In genomic region chr9:91420441-91420840, GRCm38 (mm10) we compare ENCODE assay signal across 13 mouse cellular contexts. TPM values are rescaled to one million over a fixed set of nuclear protein-coding genes. Genes with fewer than 3 reads are reported as not detected.
DNase-seq lines count a peak whose midpoint lies in the region; ATAC-seq and TF ChIP-seq lines count a peak whose summit lies in the region.
"Had no signal": no experiment of that assay in that cellular context is flagged by ENCODE, and none has a peak within 500 bp of the region (broad histone marks: within the 10 kb centered on the region; RNA-seq: fewer than 3 reads in every experiment).

No protein-coding gene starts in this region.

- H3K4me3 ChIP-seq in hindbrain, embryonic 10.5 days: peak overlapping the region; percentile 40
- H3K4me3 ChIP-seq in midbrain, embryonic 15.5 days: peak overlapping the region; percentile 17
- H3K4me3 ChIP-seq in stomach, postnatal 0 days (ENCODE audit: low read depth, low read length): no peak overlapping the region
- H3K4me3 ChIP-seq: megakaryocyte, embryonic 14.5 days had no signal

- DNase-seq in cerebellum, postnatal 14 days: peak; percentile 39 to 40
- no peak for DNase-seq in cerebellum, postnatal 36 days
- DNase-seq in brain, embryonic 14.5 days (ENCODE audit: low read depth): peak; percentile 64
- no peak for DNase-seq in hindbrain, embryonic 10.5 days (ENCODE audit: low spot score)
- DNase-seq in lung, postnatal 25 days (ENCODE audit: low spot score): no peak
- no peak for DNase-seq in urinary bladder, adult 18-20 months (ENCODE audit: low spot score in 2 of 2)
- no peak for DNase-seq in stomach, postnatal 0 days (ENCODE audit: low spot score)

- peaks cover 75% of the 10 kb centered on the region for H3K27me3 ChIP-seq in hindbrain, embryonic 10.5 days (ENCODE audit: insufficient read depth, poor library complexity, severe bottlenecking)
- H3K27me3 ChIP-seq in midbrain, embryonic 15.5 days (replicated peaks): peaks cover 55% of the 10 kb centered on the region
- 0 out of 2 replicates have a peak, but pooled peaks cover 2% of the 10 kb centered on the region for H3K27me3 ChIP-seq in stomach, postnatal 0 days (ENCODE audit: control insufficient read depth, insufficient read depth, low read length)

- peak overlapping the region; percentile 38 for H3K4me2 ChIP-seq in midbrain, embryonic 15.5 days
- H3K4me2 ChIP-seq in stomach, postnatal 0 days (replicated peaks; ENCODE audit: low read depth): no peak overlapping the region

- H3K9me3 ChIP-seq in hindbrain, embryonic 10.5 days: no peaks in the 10 kb centered on the region
- no peaks in the 10 kb centered on the region for H3K9me3 ChIP-seq in midbrain, embryonic 15.5 days
- H3K9me3 ChIP-seq in stomach, postnatal 0 days (ENCODE audit: control insufficient read depth, low read length): no peaks in the 10 kb centered on the region
- H3K9me3 ChIP-seq: megakaryocyte, embryonic 14.5 days had no signal

- TF ChIP-seq CTCF in brain, embryonic 14.5 days (IDR thresholded peaks at IDR 0.05; ENCODE audit: borderline replicate concordance, extremely low read depth, insufficient read depth, insufficient read length): no peak
- no peak for TF ChIP-seq CTCF in stomach, postnatal 0 days (IDR thresholded peaks at IDR 0.05; ENCODE audit: low read depth)

- 2% methylated on average over 18 of the region's 18 CpGs for WGBS in hindbrain, embryonic 10.5 days
- WGBS in midbrain, embryonic 15.5 days: 2% methylated on average over 18 of the region's 18 CpGs
- 2% methylated on average over 18 of the region's 18 CpGs for WGBS in stomach, postnatal 0 days

- no peak for TF ChIP-seq EP300 in stomach, postnatal 0 days (optimal IDR thresholded peaks at IDR 0.05)

- no peak for TF ChIP-seq POLR2A in brain, embryonic 14.5 days (IDR thresholded peaks at IDR 0.05; ENCODE audit: borderline replicate concordance, extremely low read depth, insufficient read depth, insufficient read length, poor library complexity, severe bottlenecking)

- ATAC-seq in midbrain, embryonic 15.5 days (replicated peaks): no peak
- ATAC-seq in stomach, postnatal 0 days (ENCODE audit: low FRiP score, low TSS enrichment): no peak
- ATAC-seq: intestine, embryonic 16.5 days had no signal

- no peaks in the 10 kb centered on the region for H3K36me3 ChIP-seq in hindbrain, embryonic 10.5 days
- no peaks in the 10 kb centered on the region for H3K36me3 ChIP-seq in midbrain, embryonic 15.5 days (replicated peaks)
- no peaks in the 10 kb centered on the region for H3K36me3 ChIP-seq in stomach, postnatal 0 days (ENCODE audit: control insufficient read depth, insufficient read depth, low read length)

- H3K4me1 ChIP-seq in hindbrain, embryonic 10.5 days (replicated peaks): peaks cover 21% of the 10 kb centered on the region
- H3K4me1 ChIP-seq in midbrain, embryonic 15.5 days: peaks cover 6% of the 10 kb centered on the region
- no peaks in the 10 kb centered on the region for H3K4me1 ChIP-seq in stomach, postnatal 0 days (replicated peaks; ENCODE audit: control insufficient read depth, insufficient read depth)
- H3K4me1 ChIP-seq: megakaryocyte, embryonic 14.5 days had no signal

- peak overlapping the region; percentile 29; the same call in 1 of the 2 replicates for H3K27ac ChIP-seq in hindbrain, embryonic 10.5 days
- 0 out of 2 replicates have a peak overlapping the region, but pooled peaks have one; percentile 30 for H3K27ac ChIP-seq in midbrain, embryonic 15.5 days
- H3K27ac ChIP-seq in stomach, postnatal 0 days (replicated peaks): no peak overlapping the region

- H3K9ac ChIP-seq in midbrain, embryonic 15.5 days: no peak overlapping the region
- no peak overlapping the region for H3K9ac ChIP-seq in stomach, postnatal 0 days (ENCODE audit: low read length)

RNA-seq across cellular contexts. Expression of gene Zic1, which starts 54.8 kb away (rescaled TPM):
- polyA plus RNA-seq in brain, embryonic 14.5 days (2012; rRNA removed): 576 and 642 TPM in 2 replicates
- 6.9 and 8.1 TPM in 2 replicates for polyA plus RNA-seq in hindbrain, embryonic 10.5 days (2016; fragmentation: Nextera tagmentation; extraction: Ambion mirVana)
- polyA plus RNA-seq in midbrain, embryonic 15.5 days (2015; fragmentation: Nextera tagmentation; extraction: Ambion mirVana): 10.0 and 11.6 TPM in 2 replicates
- polyA plus RNA-seq in stomach, postnatal 0 days (2015; fragmentation: Nextera tagmentation; extraction: Ambion mirVana): not detected in 2 replicates
- polyA plus RNA-seq: intestine, embryonic 16.5 days; large intestine, adult 2 months; thymus, postnatal 0 days had no signal

RNA-seq across cellular contexts. Expression of gene Zic4, which starts 58.2 kb away (rescaled TPM):
- 89.6 and 91.1 TPM in 2 replicates for polyA plus RNA-seq in brain, embryonic 14.5 days (2012; rRNA removed)
- 16.9 and 19.8 TPM in 2 replicates for polyA plus RNA-seq in hindbrain, embryonic 10.5 days (2016; fragmentation: Nextera tagmentation; extraction: Ambion mirVana)
- polyA plus RNA-seq in midbrain, embryonic 15.5 days (2015; fragmentation: Nextera tagmentation; extraction: Ambion mirVana): 53.1 and 59.1 TPM in 2 replicates
- not detected in 2 replicates for polyA plus RNA-seq in stomach, postnatal 0 days (2015; fragmentation: Nextera tagmentation; extraction: Ambion mirVana)
- polyA plus RNA-seq: intestine, embryonic 16.5 days; large intestine, adult 2 months; liver, embryonic 16.5 days; thymus, postnatal 0 days had no signal

Comparison
In these comparisons a context has a peak if more than half of its experiments do, and no peak if none do; other contexts are left out.
1. DNase-seq: peak in cerebellum, postnatal 14 days (2 of 2) and brain, embryonic 14.5 days (single experiment); none in cerebellum, postnatal 36 days (0 of 2), hindbrain, embryonic 10.5 days (single experiment), lung, postnatal 25 days (single experiment), urinary bladder, adult 18-20 months (0 of 2) and stomach, postnatal 0 days (single experiment).
2. RNA of gene Zic1, which starts 54.8 kb away (polyA plus RNA-seq): 576 to 642 TPM in brain, embryonic 14.5 days; 10.0 to 11.6 TPM in midbrain, embryonic 15.5 days, 6.9 to 8.1 TPM in hindbrain, embryonic 10.5 days and not detected in stomach, postnatal 0 days; every median in the first group is over 10 times any median in the second.
3. RNA of gene Zic4, which starts 58.2 kb away (polyA plus RNA-seq): 89.6 to 91.1 TPM in brain, embryonic 14.5 days, 53.1 to 59.1 TPM in midbrain, embryonic 15.5 days and 16.9 to 19.8 TPM in hindbrain, embryonic 10.5 days; not detected in stomach, postnatal 0 days; every median in the first group is over 10 times any median in the second.